Mouse (Mus musculus) mature B cell (primary cell): ENCODE measurements at regions not wholly inside any gene's neighbourhood (a gene's known extent, or its start where the extent isn't known, plus 50 kb on each side); places are given as distances from the start of the nearest gene placed in this dataset.

Experiments
- in situ Hi-C: fragments of 300-500 bp; cut with MboI; formaldehyde crosslinking; loops from 2 replicates; pipeline ENCODE4 v1.14.3; 2019

GRCm38 (mm10) chr13:107303322-107303721, 281.4 kb upstream of the Kif2a start:
- in situ Hi-C loops = no loop called here

- in situ Hi-C loops = no loop called here
These were observed 278.9 kb upstream of the Kif2a start for GRCm38 (mm10) chr13:107300792-107301191.

- in situ Hi-C loops = no loop called here
These were observed 242.7 kb upstream of the Kif2a start for GRCm38 (mm10) chr13:107264581-107264980.

GRCm38 (mm10) chr13:107261479-107262050, 239.6 kb upstream of the Kif2a start:
- in situ Hi-C loops = no loop called here

GRCm38 (mm10) chr13:107260274-107260673, 238.3 kb upstream of the Kif2a start:
- in situ Hi-C loops = no loop called here

- in situ Hi-C loops = no loop called here
These were observed 226.0 kb upstream of the Kif2a start for GRCm38 (mm10) chr13:107247792-107248505.

- in situ Hi-C loops = no loop called here
These were observed 225.2 kb upstream of the Kif2a start for GRCm38 (mm10) chr13:107246956-107247751.

- in situ Hi-C loops = no loop called here
These were observed 222.2 kb upstream of the Kif2a start for GRCm38 (mm10) chr13:107244173-107244572.

- in situ Hi-C loops = no loop called here
These were observed 217.1 kb upstream of the Kif2a start for GRCm38 (mm10) chr13:107239035-107239387.

GRCm38 (mm10) chr13:107238364-107239034, 216.6 kb upstream of the Kif2a start:
- in situ Hi-C loops = no loop called here

- in situ Hi-C loops = no loop called here
These were observed 197.5 kb upstream of the Kif2a start for GRCm38 (mm10) chr13:107219456-107219855.

GRCm38 (mm10) chr13:107218351-107218750, 196.4 kb upstream of the Kif2a start:
- in situ Hi-C loops = no loop called here

- in situ Hi-C loops = no loop called here
These were observed 195.9 kb upstream of the Kif2a start for GRCm38 (mm10) chr13:107217825-107218224.

GRCm38 (mm10) chr13:107213281-107213680, 191.4 kb upstream of the Kif2a start:
- in situ Hi-C loops = no loop called here

- in situ Hi-C loops = no loop called here
These were observed 188.8 kb upstream of the Kif2a start for GRCm38 (mm10) chr13:107210676-107211075.

- in situ Hi-C loops = no loop called here
These were observed 185.6 kb upstream of the Kif2a start for GRCm38 (mm10) chr13:107207354-107208181.

GRCm38 (mm10) chr13:107199875-107200274, 177.9 kb upstream of the Kif2a start:
- in situ Hi-C loops = no loop called here

- in situ Hi-C loops = no loop called here
These were observed 171.5 kb upstream of the Kif2a start for GRCm38 (mm10) chr13:107193426-107193825.

- in situ Hi-C loops = no loop called here
These were observed 165.4 kb upstream of the Kif2a start for GRCm38 (mm10) chr13:107187258-107187878.

- in situ Hi-C loops = no loop called here
These were observed 160.6 kb upstream of the Kif2a start for GRCm38 (mm10) chr13:107182544-107182943.

- in situ Hi-C loops = no loop called here
These were observed 157.6 kb upstream of the Kif2a start for GRCm38 (mm10) chr13:107179551-107179950.
